Mouse (Mus musculus): Measurements from ENCODE around the gene Arhgap23. TPM values are rescaled to one million over a fixed set of nuclear protein-coding genes. Genes with fewer than 3 reads are reported as not detected.

The Arhgap23 gene
- total and polyA plus RNA-seq, 3 experiments, result 1.2 to 5.6 (median 4.2) TPM

GRCm38 (mm10) chr11:97461307-97461820 lies 46.0 kb downstream of the Arhgap23 start:
- dilution Hi-C loops (cut with MboI; ENCODE audit: extremely low pct_ligation_motif_present, extremely low pct_unique_long_range_greater_than_20kb, low sequenced_read_pairs) (no loop called here), in situ Hi-C loops (cut with MboI; ENCODE audit: low pct_ligation_motif_present, low pct_unique_long_range_greater_than_20kb, low sequenced_read_pairs) (no loop called here)
- Histone ChIP-seq H3K27ac (ENCODE audit: insufficient read depth, low read depth) (no peak overlapping the region), H3K4me3 (replicated peaks in 1 of 3; ENCODE audit: low read depth in 2 of 3, low read length in 2 of 3, poor library complexity in 1 of 3) (no peak overlapping the region), H3K9ac (ENCODE audit: insufficient read depth, low read depth) (no peak overlapping the region), H3K27me3 (replicated peaks) (no peaks in the 10 kb centered on the region), H3K4me1 (ENCODE audit: control insufficient read depth in 1 of 2, insufficient read depth in 2 of 2) (peaks cover 0 to 9% of the 10 kb centered on the region in 2 experiments; a peak in 2 of 4 replicates), H3K4me2 (ENCODE audit: insufficient read depth, low read depth, poor library complexity, severe bottlenecking) (no peak overlapping the region), H3K79me2 (replicated peaks; ENCODE audit: control insufficient read depth, extremely low read depth, insufficient read depth, poor library complexity, severe bottlenecking) (no peaks in the 10 kb centered on the region), H3K36me3 (replicated peaks in 1 of 2; ENCODE audit: control insufficient read depth in 1 of 2, insufficient read depth in 1 of 2, low read length in 1 of 2) (peaks cover 18 to 84% of the 10 kb centered on the region in 2 experiments), H3K9me3 (replicated peaks; ENCODE audit: low read length) (no peaks in the 10 kb centered on the region)
- TF ChIP-seq PAX5 (IDR thresholded peaks at IDR 0.05; ENCODE audit: low read length) (no peak), USF2 (conservative IDR thresholded peaks at IDR 0.05; ENCODE audit: low read depth, low read length) (no peak), JUND (conservative IDR thresholded peaks at IDR 0.05; ENCODE audit: low read depth, low read length) (no peak), IRF4 (IDR thresholded peaks at IDR 0.05; ENCODE audit: low read depth, low read length) (no peak), ZC3H11A (IDR thresholded peaks at IDR 0.05; ENCODE audit: low read depth, low read length) (no peak), UBTF (IDR thresholded peaks at IDR 0.05; ENCODE audit: low read depth, low read length) (no peak), RCOR1 (conservative IDR thresholded peaks at IDR 0.05; ENCODE audit: low read depth, low read length) (no peak), ETS1 (conservative IDR thresholded peaks at IDR 0.05; ENCODE audit: low read depth, low read length) (no peak), TBP (conservative IDR thresholded peaks at IDR 0.05; ENCODE audit: low read depth, low read length) (no peak), MEF2A (IDR thresholded peaks at IDR 0.05; ENCODE audit: borderline replicate concordance, low read depth, low read length) (no peak), SMC3 (IDR thresholded peaks at IDR 0.05; ENCODE audit: low read depth, low read length) (no peak), USF1 (IDR thresholded peaks at IDR 0.05; ENCODE audit: low read depth, low read length) (no peak), CHD2 (IDR thresholded peaks at IDR 0.05; ENCODE audit: low read length) (no peak), MXI1 (IDR thresholded peaks at IDR 0.05; ENCODE audit: low read depth, low read length) (no peak), POLR2AphosphoS2 (IDR thresholded peaks at IDR 0.05; ENCODE audit: low read depth, low read length) (no peak)
- DNase-seq (ENCODE audit: extremely low read depth), result no peak

- Histone ChIP-seq H3K27ac (ENCODE audit: insufficient read depth, low read depth) (no peak overlapping the region), H3K27me3 (replicated peaks) (no peaks in the 10 kb centered on the region), H3K9ac (ENCODE audit: insufficient read depth, low read depth) (no peak overlapping the region), H3K9me3 (replicated peaks; ENCODE audit: low read length) (no peaks in the 10 kb centered on the region), H3K79me2 (replicated peaks; ENCODE audit: control insufficient read depth, extremely low read depth, insufficient read depth, poor library complexity, severe bottlenecking) (no peaks in the 10 kb centered on the region), H3K36me3 (replicated peaks in 1 of 2; ENCODE audit: control insufficient read depth in 1 of 2, insufficient read depth in 1 of 2, low read length in 1 of 2) (peaks cover 19 to 85% of the 10 kb centered on the region in 2 experiments), H3K4me2 (ENCODE audit: insufficient read depth, low read depth, poor library complexity, severe bottlenecking) (no peak overlapping the region), H3K4me3 (replicated peaks in 1 of 3; ENCODE audit: low read depth in 2 of 3, low read length in 2 of 3, poor library complexity in 1 of 3) (no peak overlapping the region), H3K4me1 (ENCODE audit: control insufficient read depth in 1 of 2, insufficient read depth in 2 of 2) (no peaks in the 10 kb centered on the region)
- DNase-seq (ENCODE audit: extremely low read depth), result no peak
- TF ChIP-seq PAX5 (IDR thresholded peaks at IDR 0.05; ENCODE audit: low read length) (no peak), CTCF (conservative IDR thresholded peaks at IDR 0.05 in 1 of 2, IDR thresholded peaks at IDR 0.05 in 1 of 2; ENCODE audit: low read depth in 2 of 2, low read length in 2 of 2) (peak in 1 of 2 experiments; percentile 30; a peak in 1 of 4 replicates)
- in situ Hi-C loops (cut with MboI; ENCODE audit: low pct_ligation_motif_present, low pct_unique_long_range_greater_than_20kb, low sequenced_read_pairs), result no loop called here
- dilution Hi-C loops (cut with MboI; ENCODE audit: extremely low pct_ligation_motif_present, extremely low pct_unique_long_range_greater_than_20kb, low sequenced_read_pairs), result no loop called here
Observed at GRCm38 (mm10) chr11:97462538-97462937, 47.2 kb downstream of the Arhgap23 start.
